Mouse (Mus musculus) mouse trophoblast stem cell (cell line): ENCODE measurements at regions not wholly inside any gene's neighbourhood (a gene's known extent, or its start where the extent isn't known, plus 50 kb on each side); places are given as distances from the start of the nearest gene placed in this dataset.

Experiments used
- in situ Hi-C, 2 experiments: fragments of 300-500 bp; cut with MseI, MboI; formaldehyde crosslinking; loops; 2 replicates in 1 of 2; 3 replicates in 1 of 2; pipeline ENCODE4 v1.15.1; 2025

DNA sequence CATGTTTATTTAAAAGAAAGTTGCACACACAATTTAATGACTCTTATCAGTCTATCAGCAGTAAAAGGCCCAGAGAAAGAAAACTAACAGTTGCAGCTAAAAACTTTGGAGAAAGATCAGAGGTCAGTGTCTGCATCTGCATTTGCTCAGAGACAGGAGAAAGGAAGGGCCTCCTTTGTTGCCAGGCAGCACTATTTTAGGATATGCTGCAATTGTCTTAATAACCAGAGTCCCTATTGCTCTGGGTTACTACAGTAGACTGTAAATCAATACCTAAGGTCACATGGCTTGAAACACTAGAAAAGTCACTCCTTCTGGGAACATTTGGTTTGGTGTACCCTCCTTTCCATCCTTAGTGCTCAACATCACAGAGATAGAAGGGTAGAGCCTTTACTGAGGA lies 175.7 kb downstream of the Hdgfl1 start:
- in situ Hi-C loops, result no loop called here

GRCm38 (mm10) chr13:26593750-26594149 lies 176.2 kb downstream of the Hdgfl1 start:
- in situ Hi-C loops, result no loop called here

DNA sequence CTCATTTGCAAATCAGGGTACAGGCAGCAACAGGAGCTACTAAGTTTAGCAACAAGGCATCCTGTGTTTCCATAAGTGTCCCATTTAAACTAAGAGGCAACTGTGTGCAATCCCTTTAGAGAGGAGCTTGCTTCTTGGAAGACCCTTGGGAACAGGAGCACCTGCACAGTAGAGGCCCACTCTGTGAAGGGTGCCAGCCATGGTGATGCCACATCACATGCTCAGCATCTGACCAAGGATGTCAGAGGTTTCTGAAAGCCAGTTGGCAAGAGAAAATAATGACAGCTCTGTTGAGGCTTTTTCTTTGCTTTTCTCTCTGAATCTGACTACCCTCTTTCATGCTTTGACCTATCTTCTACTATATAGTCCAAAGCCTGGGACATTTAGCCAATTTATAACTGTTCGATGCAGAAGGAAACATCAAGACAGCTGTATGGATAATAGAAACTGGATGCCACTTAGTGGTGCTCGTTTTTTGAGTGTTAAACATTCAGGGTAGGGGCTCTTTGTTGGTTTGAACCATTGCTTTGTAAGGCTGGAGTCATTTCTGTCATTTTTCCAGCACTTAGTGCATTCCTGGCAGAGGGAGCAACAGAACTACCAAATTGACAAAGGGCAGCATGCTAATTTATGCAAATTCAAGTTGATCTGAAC lies 193.9 kb downstream of the Hdgfl1 start:
- in situ Hi-C loops, result no loop called here

GRCm38 (mm10) chr13:26569422-26569821 lies 200.5 kb downstream of the Hdgfl1 start:
- in situ Hi-C loops, result no loop called here

DNA sequence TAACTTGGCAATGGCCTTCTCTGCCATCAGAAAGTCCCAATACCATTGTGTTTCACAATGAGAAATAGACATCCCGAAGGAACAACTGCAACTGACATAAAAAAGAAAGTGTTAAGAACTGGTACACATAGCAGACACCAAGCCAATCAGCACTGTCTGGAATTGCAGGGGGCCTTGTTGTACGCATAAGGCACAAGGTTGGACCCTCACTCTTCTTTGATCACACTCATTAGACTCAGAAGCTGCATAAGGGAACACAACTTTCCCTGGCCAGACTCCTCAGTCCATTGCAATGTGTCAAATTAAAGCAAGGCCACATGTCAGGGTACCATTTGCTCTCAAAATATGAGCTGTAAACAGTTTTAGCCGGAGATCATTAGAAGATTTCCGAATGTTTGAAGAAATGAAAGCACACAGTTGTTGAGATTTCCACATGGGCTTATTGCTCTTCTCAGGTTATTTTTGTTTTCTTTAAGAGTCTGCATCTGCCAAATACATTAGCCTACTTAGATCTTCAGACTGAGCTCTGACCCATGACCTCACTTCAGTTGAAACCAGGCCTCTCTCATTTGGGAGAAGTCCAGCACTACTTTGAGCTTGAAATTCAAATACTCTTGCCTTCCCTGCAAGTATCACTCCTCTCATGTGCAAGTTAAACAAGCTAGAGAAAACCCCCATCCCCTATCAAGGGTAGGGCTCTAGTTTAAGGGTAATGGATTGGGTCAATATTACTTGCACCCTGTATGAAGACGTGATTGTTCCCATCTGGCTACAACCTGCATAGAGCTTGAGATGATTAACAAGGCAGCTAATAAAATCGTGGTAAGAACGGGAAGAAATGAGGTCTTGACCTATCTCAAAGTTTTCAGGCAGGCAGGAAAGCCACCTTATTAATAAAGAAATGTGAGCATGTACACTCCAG lies 204.8 kb downstream of the Hdgfl1 start:
- in situ Hi-C loops, result no loop called here

- in situ Hi-C loops, result no loop called here
Observed at GRCm38 (mm10) chr13:26558366-26558765, 211.6 kb downstream of the Hdgfl1 start.

- in situ Hi-C loops, result no loop called here
Observed at GRCm38 (mm10) chr13:26554266-26554665, 215.7 kb downstream of the Hdgfl1 start.

DNA sequence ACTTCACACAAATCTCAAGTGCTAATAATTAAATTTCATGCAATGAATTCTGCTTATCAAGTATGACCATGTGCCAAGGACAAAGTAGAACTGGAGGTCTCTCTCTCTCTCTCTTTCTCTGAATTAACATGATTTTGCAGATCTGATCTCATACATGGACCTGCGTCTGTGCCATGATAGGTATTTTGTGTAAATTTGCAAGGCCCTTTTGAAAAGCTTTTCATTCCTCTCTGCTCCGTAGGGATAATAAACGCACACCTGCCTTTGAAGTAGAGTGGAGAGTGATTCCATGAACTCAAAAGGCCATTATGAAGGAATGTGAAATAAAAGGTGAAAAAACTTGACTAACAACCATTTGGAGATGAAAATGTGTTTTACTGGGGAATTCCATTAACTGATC lies 217.8 kb downstream of the Hdgfl1 start:
- in situ Hi-C loops, result no loop called here

- in situ Hi-C loops, result no loop called here
Observed at GRCm38 (mm10) chr13:26538928-26539327, 231.0 kb downstream of the Hdgfl1 start.

GRCm38 (mm10) chr13:26536575-26536974 lies 233.4 kb downstream of the Hdgfl1 start:
- in situ Hi-C loops, result no loop called here

DNA sequence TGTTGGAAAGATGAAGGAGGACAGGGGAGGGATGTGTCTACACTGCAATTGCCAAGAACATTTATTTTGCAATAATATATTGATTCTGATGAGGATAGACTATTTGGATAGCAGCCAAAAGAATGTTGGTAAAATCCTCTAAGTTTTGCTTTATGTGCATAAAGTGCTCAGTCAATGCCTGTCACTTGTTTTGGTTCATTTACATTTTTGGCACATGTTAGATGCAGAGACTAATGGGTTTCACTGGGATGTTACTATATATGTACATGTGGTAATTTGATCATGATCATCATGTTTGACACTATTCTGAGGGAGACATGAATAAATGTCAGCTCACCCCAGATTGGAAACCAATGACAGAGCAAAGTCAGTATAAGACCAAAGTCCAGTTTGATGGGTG lies 237.2 kb downstream of the Hdgfl1 start:
- in situ Hi-C loops, result no loop called here

- in situ Hi-C loops, result no loop called here
Observed at GRCm38 (mm10) chr13:26519054-26519453, 250.9 kb downstream of the Hdgfl1 start.

DNA sequence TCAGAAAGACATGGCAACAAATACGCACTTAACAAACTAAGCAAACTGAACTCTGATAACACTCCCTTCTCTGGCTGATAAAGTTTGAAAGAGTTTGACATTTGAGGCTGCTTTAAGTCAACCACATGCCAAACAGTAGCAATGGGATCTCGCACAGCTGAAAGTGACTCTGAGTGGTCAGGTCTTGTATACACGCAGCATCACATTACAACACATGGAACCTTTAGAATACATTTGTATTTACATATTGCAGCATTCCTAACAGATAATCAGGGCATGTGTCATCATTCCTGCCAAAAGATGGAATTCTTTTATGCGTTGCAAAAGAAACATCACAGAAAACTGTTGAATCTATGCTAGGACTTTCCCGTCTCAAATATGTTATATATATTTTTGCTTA lies 251.5 kb downstream of the Hdgfl1 start:
- in situ Hi-C loops, result no loop called here

- in situ Hi-C loops, result no loop called here
Observed at GRCm38 (mm10) chr13:26517646-26518045, 252.3 kb downstream of the Hdgfl1 start.

DNA sequence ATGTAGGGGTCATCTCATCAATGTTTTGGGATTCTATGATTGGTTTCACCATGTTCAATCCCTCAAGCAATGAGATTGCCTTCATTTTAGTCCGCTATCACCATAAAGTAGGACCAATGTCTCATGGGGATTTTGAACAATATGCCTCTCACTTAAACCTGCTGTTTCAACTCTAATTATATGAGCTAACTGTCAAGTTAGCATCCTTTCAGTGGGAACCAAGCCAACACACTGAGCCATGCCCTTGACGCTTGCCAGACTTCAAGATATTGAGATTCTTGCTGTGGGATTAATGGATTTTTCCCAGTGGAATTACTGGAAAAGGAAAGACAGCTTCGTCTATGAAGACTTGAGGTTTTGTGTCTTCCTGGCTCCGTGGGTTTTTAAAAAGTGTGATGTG lies 259.5 kb downstream of the Hdgfl1 start:
- in situ Hi-C loops, result no loop called here

DNA sequence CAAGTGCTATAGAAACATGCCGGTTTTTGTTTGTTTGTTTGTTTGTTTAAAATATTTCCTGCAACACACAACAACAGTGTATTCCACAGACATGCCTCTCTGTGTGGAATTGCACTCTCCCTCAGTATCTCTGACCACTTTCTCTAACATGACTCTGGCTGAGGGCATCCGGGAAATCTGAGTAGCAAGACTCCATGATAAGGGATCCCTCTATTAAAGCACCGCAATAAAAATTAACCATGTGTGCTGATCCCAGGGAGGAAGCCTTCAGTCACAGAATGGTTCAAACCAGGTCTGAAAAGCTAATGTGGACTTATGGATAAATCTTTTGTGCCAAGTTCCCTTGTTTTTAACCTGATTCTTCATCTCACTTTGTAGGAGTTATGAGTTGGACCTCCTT lies 260.1 kb downstream of the Hdgfl1 start:
- in situ Hi-C loops, result no loop called here

DNA sequence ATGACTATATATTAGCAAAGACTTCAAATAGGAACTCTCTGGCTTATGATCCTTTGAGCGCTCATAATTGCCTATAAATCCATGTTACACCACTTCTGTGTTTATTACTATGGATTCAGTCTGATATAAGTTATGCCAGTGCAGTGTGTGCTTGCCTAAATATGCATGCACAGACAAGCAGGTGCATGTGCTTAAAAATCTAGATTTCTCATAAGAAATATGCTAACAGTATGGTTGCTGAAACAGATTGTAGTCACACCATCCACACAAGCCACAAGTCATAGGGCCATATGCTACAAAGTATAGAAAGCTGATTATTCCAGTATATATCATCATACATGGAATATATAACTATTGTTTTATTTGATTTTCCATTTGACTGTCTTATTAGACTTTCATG lies 266.2 kb downstream of the Hdgfl1 start:
- in situ Hi-C loops, result no loop called here

GRCm38 (mm10) chr13:26497086-26497485 lies 272.9 kb downstream of the Hdgfl1 start:
- in situ Hi-C loops, result no loop called here

DNA sequence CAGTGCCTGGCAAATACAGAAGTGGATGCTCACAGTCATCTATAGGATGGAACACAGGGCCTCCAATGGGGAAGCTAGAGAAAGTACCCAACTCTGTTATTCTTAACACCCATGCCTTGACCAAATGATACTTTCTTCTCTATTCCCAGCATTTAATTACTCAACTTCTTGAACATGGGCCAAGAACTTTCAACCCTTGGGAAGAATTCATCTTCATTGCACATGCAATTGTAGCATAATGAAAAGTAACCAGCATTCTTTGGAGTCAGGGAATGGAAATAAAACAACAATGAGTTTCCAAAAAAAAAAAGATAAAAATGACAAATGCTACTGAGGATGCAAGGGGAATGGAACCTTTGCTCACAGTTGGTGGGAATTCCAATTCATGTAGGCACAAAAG lies 274.1 kb downstream of the Hdgfl1 start:
- in situ Hi-C loops, result no loop called here

DNA sequence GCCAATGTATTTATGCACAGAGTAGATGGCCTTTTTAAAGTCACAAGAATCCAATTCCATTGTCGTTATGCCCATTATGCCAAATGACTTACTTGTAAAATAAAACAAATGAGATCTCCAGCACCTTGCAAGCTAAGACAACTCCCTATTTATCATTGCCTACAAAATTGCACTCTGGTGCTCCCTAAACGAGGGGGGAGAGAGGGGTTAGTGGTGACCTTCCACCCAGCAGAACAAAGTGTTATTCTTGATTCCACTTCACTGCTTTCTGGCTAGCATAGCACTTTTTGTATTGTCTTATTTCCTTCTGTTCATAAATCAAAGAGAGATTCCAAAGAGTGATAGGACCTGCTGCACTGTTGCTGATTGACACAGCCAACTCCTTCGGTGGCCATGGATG lies 300.6 kb downstream of the Hdgfl1 start:
- in situ Hi-C loops, result no loop called here

DNA sequence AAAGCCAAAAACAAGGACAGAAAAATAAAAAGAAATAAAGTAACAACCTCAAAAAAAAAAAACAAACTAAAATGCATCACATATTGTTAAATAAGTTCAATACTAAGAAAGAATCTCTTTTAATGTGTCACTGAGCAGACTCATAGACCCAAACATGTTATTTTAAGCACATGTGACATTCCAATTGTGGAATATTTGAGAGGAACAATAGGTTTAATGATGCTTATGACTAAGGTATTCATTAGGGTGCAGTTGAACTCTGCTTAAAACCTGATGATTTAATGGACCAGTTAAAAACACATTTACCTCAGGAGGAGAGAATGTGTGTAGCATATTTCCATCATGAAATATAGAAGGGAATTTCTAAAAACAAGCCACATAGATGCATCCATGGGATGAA lies 302.4 kb downstream of the Hdgfl1 start:
- in situ Hi-C loops, result no loop called here

GRCm38 (mm10) chr13:26464523-26464922 lies 305.4 kb downstream of the Hdgfl1 start:
- in situ Hi-C loops, result no loop called here

- in situ Hi-C loops, result no loop called here
Observed at GRCm38 (mm10) chr13:26464096-26464495, 305.9 kb downstream of the Hdgfl1 start.
